Mouse (Mus musculus) intestine, embryonic 14.5 days (tissue): ENCODE results near the gene Ufd1. TPM values are rescaled to one million over a fixed set of nuclear protein-coding genes. Genes with fewer than 3 reads are reported as not detected.

Source experiments
- polyA plus RNA-seq: library from polyadenylated mRNA; unstranded; fragments of >200 nt; fragmentation: Nextera tagmentation; extraction: Ambion mirVana; gene quantifications from 2 replicates; pipeline ENCODE4 v1.2.1, GENCODE M21; 2014

Gene Ufd1
- polyA plus RNA-seq, 1 experiment from 2014 or later = 62.3 TPM

Other genes with a start within 250 kb of the Ufd1 start
- gene Tbx1, start 221.1 kb upstream of the Ufd1 start, polyA plus RNA-seq = 0.14 and 0.22 TPM in 2 replicates
- 1.9 and 2.0 TPM in 2 replicates for gene Gp1bb, start 189.4 kb upstream of the Ufd1 start, polyA plus RNA-seq
- 2.0 and 2.2 TPM in 2 replicates for gene Gm49601, start 185.4 kb upstream of the Ufd1 start, polyA plus RNA-seq
- gene Sept5, start 181.8 kb upstream of the Ufd1 start, polyA plus RNA-seq = 29.3 and 29.9 TPM in 2 replicates
- 21.9 and 24.8 TPM in 2 replicates for gene Cldn5, start 34.9 kb upstream of the Ufd1 start, polyA plus RNA-seq
- 48.0 and 51.2 TPM in 2 replicates for gene Cdc45, start 208 bp downstream of the Ufd1 start, polyA plus RNA-seq
- 41.1 and 42.9 TPM in 2 replicates for gene 2510002D24Rik, start 24.8 kb downstream of the Ufd1 start, polyA plus RNA-seq
- not detected in 2 replicates for gene Gm28539, start 24.8 kb downstream of the Ufd1 start, polyA plus RNA-seq
- 92.6 and 92.9 TPM in 2 replicates for gene Mrpl40, start 65.1 kb downstream of the Ufd1 start, polyA plus RNA-seq
- 12.8 and 15.8 TPM in 2 replicates for gene Hira, start 65.3 kb downstream of the Ufd1 start, polyA plus RNA-seq